Mouse (Mus musculus): ENCODE data around the gene Tcf15.

DNA sequence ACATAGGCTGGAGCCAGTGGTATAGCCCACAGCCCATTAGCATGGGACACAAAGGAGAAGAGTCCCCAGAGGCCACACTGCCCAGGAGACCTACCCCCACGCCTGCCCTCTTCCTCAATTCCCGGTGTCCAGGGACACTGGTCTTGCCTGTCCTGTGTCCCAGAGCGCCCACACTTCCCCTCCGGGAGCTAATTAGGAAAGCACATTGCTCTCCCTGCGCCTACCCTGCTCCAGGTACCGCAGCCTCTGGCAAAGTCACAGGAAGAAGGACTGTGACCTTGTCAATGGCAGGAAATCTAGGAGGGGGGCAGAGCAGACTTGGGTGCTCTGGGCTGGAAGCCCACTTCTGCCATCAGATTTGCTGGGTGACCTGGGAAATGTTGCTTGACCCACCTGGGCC lies 7.0 kb downstream of the Tcf15 start:
- TF ChIP-seq TAL1 (IDR thresholded peaks at IDR 0.05; ENCODE audit: low read length) (no peak), GATA1 (IDR thresholded peaks at IDR 0.05; ENCODE audit: low read length) (no peak)
